8 mouse cellular contexts compared by ENCODE assay signal in the genomic region with DNA sequence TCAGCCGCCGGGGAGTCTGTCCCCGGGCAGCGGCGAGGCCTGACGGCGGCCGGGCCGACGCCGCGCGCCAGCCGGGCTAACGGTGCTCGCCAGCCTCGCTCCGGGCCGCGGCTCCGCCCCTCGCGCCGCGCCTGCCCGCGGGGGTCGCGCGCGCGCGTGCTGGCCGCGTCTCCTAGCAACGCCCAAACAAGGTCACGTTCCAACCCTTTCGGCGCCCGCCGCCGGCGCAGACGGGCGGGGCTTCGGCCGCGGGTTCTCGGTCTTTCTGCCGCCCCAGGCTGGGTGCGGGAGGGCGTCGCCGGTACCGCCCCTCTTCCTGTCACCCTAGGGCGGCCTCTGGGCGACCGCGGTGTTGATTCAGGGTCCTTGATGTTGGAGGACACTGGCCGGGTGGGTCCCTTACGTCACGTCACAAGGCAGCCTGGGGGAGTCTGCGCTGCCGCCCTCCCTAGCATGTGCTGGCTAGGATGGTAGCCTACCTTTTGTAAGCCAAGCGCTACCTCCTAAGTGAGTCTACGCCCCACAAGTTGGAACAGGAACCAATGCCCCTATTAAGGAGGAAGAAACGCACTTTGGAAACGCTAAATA. TPM values are rescaled to one million over a fixed set of nuclear protein-coding genes. Genes with fewer than 3 reads are reported as not detected.
DNase-seq lines count a peak whose midpoint lies in the region; ATAC-seq and TF ChIP-seq lines count a peak whose summit lies in the region.

Gene Arl4a (minus strand): TSS at position 150 of the 588 bp plus-strand sequence.

- H3K4me3 ChIP-seq in hindbrain, embryonic 11.5 days (ENCODE audit: low read depth, low read length) = peak within 1 kb of the TSS; percentile 66
- H3K4me3 ChIP-seq in lung, postnatal 0 days (ENCODE audit: low read depth, low read length) = peak within 1 kb of the TSS; percentile 86

- H3K4me1 ChIP-seq in hindbrain, embryonic 11.5 days (replicated peaks; ENCODE audit: control insufficient read depth, insufficient read depth, low read length) = no peaks in the 10 kb centered on the region
- H3K4me1 ChIP-seq in lung, postnatal 0 days (ENCODE audit: insufficient read depth, low read depth, low read length) = peaks cover 6% of the 10 kb centered on the region; the same call in 1 of the 2 replicates

- H3K27ac ChIP-seq in hindbrain, embryonic 11.5 days (ENCODE audit: low read depth, low read length) = peak within 1 kb of the TSS; percentile 77
- H3K27ac ChIP-seq in lung, postnatal 0 days (ENCODE audit: low read length) = peak within 1 kb of the TSS; percentile 95

- H3K9ac ChIP-seq in hindbrain, embryonic 11.5 days (ENCODE audit: low read depth, low read length) = peak within 1 kb of the TSS; percentile 74
- peak within 1 kb of the TSS; percentile 81 for H3K9ac ChIP-seq in lung, postnatal 0 days (replicated peaks; ENCODE audit: low read depth)

- H3K9me3 ChIP-seq in hindbrain, embryonic 11.5 days (ENCODE audit: control insufficient read depth, low read length) = no peaks in the 10 kb centered on the region
- H3K9me3 ChIP-seq in lung, postnatal 0 days (ENCODE audit: low read length) = no peaks in the 10 kb centered on the region

- 0 out of 2 replicates have a peak, but pooled peaks have one; percentile 4 for TF ChIP-seq CTCF in lung, postnatal 0 days (IDR thresholded peaks at IDR 0.05)

- ATAC-seq in hindbrain, embryonic 11.5 days (ENCODE audit: low FRiP score) = peak; percentile 91
- peak; percentile 88 for ATAC-seq in lung, postnatal 0 days

- DNase-seq in Muller cell, postnatal 12 days (ENCODE audit: inconsistent ontology term) = peak; percentile 90
- DNase-seq in cerebellum, adult 9-11 months = peak; percentile 87
- DNase-seq in frontal cortex, postnatal 10 days (ENCODE audit: low spot score in 2 of 2) = peak; percentile 81 to 88
- DNase-seq in hindbrain, embryonic 11.5 days (ENCODE audit: low spot score) = peak; percentile 91
- DNase-seq in layer of hippocampus, postnatal 10 days (ENCODE audit: low spot score in 2 of 2) = peak; percentile 81 to 89
- DNase-seq in lung, postnatal 0 days (ENCODE audit: low spot score) = peak; percentile 95
- DNase-seq in ovary, postnatal 10 days (ENCODE audit: low spot score) = peak; percentile 69
- peak; percentile 92 for DNase-seq in thymus, postnatal 0 days (ENCODE audit: low spot score)

- WGBS in hindbrain, embryonic 11.5 days = under 1% methylated on average over 43 of the region's 68 CpGs
- under 1% methylated on average over 40 of the region's 68 CpGs for WGBS in lung, postnatal 0 days

- H3K36me3 ChIP-seq in hindbrain, embryonic 11.5 days (ENCODE audit: control insufficient read depth, insufficient read depth, low read length) = no peaks in the 10 kb centered on the region
- H3K36me3 ChIP-seq in lung, postnatal 0 days (ENCODE audit: insufficient read depth, low read length) = no peaks in the 10 kb centered on the region

- peak within 1 kb of the TSS; percentile 60 for H3K4me2 ChIP-seq in hindbrain, embryonic 11.5 days (replicated peaks; ENCODE audit: low read depth, low read length)
- H3K4me2 ChIP-seq in lung, postnatal 0 days (replicated peaks; ENCODE audit: low read depth, low read length) = peak within 1 kb of the TSS; percentile 69

- no peak for TF ChIP-seq EP300 in lung, postnatal 0 days (IDR thresholded peaks at IDR 0.05)

- no peaks in the 10 kb centered on the region for H3K27me3 ChIP-seq in hindbrain, embryonic 11.5 days (ENCODE audit: control insufficient read depth, insufficient read depth, low read length)
- no peaks in the 10 kb centered on the region for H3K27me3 ChIP-seq in lung, postnatal 0 days (replicated peaks; ENCODE audit: insufficient read depth, low read length)

RNA-seq across cellular contexts. Expression of gene Arl4a, which starts in this region (rescaled TPM):
- polyA plus RNA-seq in hindbrain, embryonic 11.5 days (2014; fragmentation: Nextera tagmentation; extraction: Ambion mirVana) = 80.7 and 88.1 TPM in 2 replicates
- total RNA-seq in layer of hippocampus, postnatal 10 days (2021) = 10 to 100 TPM; 50.1 to 50.2 TPM
- 42.2 and 48.7 TPM in 2 replicates for polyA plus RNA-seq in lung, postnatal 0 days (2015; fragmentation: Nextera tagmentation; extraction: Ambion mirVana)
- 36.3 and 41.3 TPM in 2 replicates for polyA plus RNA-seq in thymus, postnatal 0 days (2015; fragmentation: Nextera tagmentation; extraction: Ambion mirVana)

Comparison
In these comparisons a context has a peak if more than half of its experiments do, and no peak if none do; other contexts are left out.
1. Peak in every context shown above with its lines: DNase-seq, ATAC-seq, H3K4me3 ChIP-seq and H3K27ac ChIP-seq.